Mouse (Mus musculus) adrenal gland, postnatal 25 days (tissue): ENCODE measurements around the gene Sema7a. TPM values are rescaled to one million over a fixed set of nuclear protein-coding genes. Genes with fewer than 3 reads are reported as not detected.
A peak's percentile ranks its signal among the peaks of the same experiment; 100 is the strongest.

Experiments used
- DNase-seq: peaks from one replicate; pipeline ENCODE4 v3.0.0; 2021; ENCODE audit warnings: mixed read lengths
- total RNA-seq: library from RNA; stranded (reverse); gene quantifications from 2 replicates; pipeline ENCODE4 v1.2.3, GENCODE M21; 2021

The Sema7a gene
- total RNA-seq, 1 experiment from 2014 or later, result 8.6 TPM

DNA sequence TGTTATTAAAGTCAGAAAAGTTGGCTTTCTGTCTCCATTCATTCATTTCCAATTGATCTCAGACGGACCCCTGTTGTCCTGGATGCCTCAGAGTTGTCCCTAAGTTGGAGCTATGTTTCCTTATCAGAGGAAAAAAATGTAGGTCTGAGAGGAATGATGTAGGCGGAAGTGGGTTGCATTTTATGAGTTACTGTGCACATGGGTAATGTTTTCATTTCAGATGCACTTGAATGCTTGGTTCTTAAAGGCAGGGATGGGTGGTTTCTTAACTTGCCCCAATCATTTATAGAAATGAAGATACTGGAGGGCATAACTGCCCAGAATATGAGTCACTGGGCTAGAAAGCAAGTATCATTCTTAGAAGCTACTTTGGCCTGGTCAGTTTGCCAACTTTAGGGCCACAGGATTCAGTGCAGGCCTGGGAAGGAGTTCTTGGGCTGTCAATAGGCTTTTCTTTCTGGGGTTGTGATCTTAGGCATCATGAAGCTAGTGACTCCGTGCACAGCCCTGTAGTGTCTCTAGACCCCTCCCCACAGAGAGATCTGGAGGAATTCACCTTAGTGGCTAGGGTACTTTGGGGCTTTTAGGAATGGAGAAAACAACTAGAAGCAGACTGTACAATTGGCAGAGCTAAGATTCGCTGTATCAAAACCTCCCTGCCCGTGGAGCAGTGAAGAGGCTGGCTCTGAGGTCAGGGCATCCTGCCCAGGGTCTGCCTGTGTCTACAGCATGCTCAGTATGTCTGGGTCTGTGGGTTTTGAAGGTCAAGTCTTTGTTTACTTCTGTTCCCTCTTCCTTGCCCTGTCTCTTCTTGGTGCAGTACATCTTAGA, 1.5 kb upstream of the Sema7a start:
- DNase-seq, result no peak

DNA sequence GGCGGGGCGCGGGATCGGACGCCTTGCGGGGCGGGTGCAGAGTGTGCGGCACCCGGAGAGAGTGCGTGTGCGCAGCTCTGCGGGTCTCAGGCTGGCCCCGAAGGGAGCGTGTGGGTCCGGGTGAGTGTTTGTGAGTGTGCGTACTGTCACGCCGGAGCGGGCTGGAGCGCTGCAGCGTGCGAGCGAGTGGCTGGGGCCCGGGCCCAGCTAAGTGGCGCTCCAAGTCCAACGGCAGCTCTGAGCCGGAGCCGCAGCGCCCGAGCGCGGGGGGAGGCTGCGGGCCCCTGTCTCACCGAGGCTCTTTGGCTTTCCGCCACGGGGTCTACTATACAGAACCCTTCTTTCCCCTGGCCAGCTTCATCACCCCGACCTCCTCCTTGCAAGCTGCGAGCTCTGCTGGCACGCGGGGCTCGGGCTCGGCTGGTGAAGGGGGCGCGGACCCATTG, 460 bp downstream of the Sema7a start:
- DNase-seq, result peak; percentile 47

DNA sequence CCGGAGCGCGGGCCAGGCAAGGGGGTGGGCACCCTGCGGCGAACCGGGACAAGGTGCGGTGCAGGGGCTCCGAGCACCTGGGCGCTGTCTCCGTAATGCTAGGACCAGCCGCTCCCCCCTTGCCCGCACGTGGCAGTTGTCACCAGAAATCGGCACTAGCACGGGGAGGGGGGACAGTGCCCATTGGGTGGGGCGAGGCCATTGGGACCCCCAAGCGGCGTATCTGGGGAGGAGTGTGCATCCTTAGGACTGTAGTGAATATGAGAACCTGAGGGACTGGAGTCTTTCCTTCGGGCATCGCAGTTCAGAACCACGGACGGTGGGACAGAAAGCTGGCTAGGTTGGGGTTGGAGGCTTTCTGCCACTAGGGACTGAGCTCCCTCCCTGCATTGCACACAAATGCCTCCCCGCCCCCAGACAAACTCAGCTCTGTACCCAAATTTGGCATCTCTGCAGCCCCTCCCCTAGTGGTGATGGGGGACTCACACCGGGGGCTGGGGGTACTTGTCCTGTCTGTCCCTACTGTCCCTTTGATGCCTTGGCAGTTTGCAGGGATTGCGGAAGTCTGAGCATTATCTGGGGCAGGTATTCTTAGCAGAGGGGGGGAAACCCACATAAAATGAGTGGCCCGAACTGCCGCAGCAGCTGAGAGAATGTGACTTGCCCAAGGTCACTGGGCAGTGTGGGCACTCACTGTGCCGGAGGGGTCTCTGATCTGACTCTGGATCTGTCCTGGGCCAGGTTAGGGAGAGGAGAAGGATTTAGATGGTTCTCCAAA, 1.1 kb downstream of the Sema7a start:
- no peak for DNase-seq

DNA sequence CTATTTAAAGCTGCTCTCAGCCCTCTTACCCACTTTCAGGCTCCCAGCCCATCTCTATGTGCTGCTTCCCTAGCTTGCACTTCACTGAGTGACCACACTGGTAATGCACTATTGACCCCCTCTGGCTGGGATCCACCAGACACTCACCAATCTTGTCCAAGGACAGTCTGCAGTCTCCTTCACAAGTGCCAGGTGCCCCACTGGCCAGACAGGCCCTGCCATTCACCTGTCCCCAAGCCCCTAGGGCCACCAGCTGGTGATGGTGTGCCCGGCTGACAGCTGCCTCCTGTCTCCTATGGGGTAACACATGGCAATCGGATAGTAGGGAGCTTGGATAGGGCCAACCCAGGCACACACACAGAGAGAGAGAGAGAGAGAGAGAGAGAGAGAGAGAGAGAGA, 2.1 kb downstream of the Sema7a start:
- no peak for DNase-seq

DNA sequence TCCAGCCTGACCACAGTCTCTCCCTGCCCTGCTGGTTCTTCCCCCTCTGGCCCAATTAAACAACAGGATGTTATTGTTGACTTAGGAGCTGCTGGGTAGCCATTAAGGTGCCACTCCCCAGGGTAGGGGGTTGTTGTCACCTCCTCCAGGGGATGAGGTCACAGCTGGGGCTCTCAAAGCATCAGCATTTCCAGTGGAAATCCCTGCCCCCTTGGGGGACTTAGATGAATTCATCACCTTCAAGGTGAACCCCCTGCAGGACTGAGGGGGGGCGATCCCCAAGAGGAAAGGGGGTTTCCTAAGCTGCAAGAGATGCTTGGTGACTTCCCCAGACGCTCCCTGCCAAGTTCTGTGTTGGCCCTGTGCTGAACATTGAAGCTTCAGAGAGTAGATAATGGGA, 3.2 kb downstream of the Sema7a start:
- DNase-seq, result no peak

DNA sequence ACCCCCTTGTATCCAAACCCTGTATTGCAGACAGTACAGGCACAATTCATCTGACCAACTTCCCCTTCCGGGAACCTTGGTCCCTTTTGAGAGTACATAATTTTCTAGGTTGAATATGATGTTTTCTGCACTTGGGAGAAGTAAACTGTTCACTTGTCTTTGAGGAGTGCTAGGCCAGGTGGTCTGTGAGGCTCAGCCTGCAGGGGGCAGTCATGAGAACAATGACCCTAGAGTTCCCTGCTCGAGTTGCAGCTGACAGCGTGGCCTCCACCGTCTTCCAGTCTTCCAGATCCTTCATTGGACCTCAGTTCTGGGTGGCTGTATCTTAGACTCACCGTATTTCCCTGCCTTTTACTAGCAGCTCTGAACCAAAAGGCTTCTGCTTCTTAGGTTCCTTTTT, 4.7 kb downstream of the Sema7a start:
- peak; percentile 73 for DNase-seq

DNA sequence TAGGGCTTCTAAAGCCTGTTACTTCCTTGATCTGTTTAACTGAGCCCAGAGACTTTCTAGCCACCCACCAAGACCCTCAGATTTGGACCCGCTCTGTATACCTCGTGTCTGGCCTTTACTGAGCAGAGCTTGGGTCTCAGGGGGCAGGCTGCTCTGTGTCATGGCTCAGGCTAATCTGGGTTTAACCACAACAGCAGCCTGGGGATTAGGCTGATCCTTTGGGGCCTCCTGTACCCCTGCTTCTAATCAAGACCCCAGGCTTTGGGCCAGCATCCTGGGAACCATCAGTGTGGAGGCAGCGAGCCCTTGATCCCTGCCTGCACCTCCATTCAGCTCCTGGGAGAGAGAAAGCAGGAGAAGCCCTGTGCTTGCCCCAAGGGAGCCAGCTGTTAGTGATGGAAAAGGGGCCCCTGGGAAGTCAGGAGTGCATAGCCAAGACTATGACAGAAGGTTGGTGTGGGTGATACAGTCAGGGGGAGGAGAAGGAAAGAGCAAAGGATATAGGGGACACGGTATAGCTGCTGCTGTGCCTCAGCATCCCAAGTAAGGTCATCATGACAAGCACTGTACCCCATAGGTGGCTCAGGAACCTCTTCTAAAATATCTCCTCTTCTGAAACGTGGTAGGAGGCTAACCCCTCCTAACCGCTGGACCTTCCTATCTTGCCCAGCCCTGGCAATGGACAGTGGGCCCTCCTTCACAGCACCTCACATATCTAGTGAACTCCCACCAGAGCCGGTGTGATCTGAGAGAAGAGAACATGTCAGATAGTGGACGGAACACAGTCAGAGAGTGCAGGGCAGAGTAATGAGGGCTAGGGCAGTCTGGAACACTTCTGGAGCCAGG, 6.1 kb downstream of the Sema7a start:
- DNase-seq, result no peak

DNA sequence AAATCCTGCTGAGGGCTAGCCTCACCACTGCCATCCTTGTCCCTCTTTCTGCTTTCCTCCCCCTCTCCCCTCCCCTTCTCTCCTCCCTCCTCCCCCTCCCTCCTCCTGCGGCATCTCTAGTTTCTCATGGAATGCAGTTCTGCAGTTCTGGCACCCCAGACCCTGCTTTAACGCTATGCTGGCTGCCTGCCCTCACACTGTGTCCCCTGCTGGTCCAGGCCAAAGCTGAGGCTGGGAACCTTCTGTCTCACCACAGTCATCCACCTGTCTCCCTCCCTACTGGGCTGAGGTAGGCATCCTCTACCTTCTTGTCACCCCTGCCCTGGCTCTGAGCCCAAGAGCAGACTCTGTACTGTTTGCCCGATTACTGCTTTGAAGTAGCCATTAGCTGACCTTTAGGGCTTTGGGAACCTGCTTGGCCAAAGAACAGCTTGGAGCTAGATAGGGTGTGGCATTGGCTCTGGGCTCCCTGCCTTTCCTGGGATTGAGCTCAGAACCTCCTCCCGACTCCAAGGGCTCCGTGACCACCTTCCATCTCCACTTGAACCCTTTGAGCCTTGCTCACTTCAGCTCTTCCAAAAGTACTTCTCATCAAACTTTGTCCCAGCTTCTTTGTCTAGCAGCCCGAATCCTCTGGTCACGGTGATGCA, 7.6 kb downstream of the Sema7a start:
- DNase-seq, result no peak

DNA sequence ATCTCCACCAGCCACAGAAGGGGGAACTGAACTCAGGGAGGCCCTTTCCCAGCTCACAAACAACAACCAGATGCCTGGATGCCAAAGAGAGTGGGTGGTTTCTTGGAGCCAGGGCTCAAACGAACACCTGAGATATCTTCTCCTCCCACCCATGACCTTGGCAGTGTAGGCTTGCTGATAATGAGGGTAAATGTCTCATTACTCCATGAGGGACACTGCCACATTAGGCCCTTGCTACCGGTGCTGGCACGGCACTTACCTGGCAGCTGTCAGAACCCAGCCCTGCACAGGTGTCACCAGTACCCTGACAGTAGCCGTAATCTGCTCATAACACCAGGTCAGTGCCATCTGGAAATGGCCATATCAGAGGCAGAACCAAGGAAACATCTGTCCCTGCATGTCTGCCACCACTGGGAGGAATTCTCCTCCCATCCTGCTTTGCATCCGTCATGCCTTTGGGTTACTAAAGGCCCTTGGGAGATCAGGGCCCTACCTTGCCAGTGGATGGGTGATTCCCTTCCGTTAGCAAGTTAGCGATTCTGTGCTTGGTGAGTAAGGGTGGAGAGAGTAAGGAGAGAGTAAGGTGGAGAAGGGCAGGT, 8.5 kb downstream of the Sema7a start:
- no peak for DNase-seq

DNA sequence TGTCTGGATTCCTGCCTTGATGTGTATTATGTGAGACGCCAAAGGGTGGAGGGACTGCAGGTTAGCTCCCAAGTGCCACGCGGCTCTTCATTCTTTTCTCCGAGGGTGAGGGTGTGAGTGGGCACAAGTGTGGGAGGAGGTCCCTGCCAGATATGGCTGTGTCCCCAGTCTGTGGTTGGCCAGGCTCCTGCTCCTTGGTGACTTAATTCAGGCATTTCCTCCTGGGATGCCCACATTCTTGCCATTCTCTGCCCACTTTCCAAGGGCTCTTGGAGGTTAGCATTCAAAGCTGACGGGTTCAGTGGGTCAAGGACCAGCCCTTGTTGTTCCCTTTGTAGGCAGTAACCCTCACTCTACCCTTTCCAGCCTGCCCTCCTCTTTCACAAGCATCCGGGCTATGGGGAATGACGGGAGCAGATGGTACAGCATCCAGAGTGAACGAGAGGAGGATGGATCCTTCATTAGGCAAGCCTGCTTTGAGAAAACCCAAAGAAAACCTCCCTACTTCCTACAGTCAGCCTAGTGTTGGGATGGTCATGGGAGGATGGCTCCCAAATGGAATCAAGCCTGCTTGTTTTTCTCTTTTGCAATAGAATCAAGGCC, 9.3 kb downstream of the Sema7a start:
- DNase-seq, result no peak

DNA sequence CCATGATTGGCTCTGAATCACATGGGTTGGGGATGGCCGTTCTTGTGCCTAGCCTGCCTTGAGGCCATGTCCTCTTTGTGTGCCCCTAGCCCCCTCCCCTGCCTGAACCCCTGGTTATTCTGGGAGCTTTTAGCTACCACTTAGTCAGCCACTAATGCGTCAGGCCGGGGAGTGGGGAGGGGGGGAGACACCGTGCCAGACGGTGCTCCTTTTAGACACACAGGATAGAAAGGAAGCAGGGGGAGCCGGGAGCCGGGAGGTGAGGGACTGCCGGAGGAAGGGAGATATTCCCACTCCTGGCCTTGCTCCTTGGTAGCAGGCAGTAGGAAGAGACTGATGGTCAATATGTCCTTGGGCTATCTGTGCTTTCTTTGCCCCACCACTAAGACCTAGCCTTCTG, 10.0 kb downstream of the Sema7a start:
- DNase-seq, result no peak

DNA sequence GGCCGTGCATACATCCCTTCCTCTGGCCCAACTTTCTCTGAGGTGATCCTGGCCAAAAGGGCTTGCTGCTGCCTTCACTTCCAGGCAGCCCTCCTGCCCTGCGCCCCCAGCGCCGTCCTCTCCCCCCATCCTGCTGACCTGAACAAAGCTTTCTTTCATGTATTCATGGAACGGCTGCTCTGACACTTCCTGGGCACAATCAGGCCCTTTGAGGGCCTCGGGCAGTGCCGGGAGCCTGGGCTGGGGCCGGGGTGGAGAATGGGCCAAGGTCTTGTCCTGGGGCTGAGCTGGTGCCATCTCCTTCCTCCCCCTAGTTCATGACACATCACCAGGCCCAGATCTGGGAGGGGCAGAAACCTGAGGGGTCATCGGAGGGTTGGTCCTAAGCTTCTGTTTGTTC, 10.6 kb downstream of the Sema7a start:
- no peak for DNase-seq

DNA sequence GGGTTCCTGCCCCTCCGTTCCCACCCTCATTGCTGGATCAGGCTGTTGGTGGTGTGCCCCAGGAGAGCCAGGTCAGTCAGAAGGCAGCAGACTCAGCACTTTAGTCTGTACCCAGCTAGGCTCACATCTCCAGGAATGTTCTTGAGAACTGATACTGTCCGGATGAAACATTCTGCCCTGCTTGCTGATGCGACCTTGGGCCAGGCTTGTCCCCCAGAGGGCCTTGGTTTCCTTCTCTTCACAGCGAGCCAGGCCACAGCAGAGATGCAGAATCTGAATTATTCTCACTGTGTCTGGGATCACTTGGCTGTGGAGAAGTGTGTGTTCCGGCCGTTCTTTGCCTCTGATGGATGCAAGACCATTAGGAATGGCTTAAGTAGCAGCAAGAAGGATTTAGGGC, 12.1 kb downstream of the Sema7a start:
- no peak for DNase-seq

DNA sequence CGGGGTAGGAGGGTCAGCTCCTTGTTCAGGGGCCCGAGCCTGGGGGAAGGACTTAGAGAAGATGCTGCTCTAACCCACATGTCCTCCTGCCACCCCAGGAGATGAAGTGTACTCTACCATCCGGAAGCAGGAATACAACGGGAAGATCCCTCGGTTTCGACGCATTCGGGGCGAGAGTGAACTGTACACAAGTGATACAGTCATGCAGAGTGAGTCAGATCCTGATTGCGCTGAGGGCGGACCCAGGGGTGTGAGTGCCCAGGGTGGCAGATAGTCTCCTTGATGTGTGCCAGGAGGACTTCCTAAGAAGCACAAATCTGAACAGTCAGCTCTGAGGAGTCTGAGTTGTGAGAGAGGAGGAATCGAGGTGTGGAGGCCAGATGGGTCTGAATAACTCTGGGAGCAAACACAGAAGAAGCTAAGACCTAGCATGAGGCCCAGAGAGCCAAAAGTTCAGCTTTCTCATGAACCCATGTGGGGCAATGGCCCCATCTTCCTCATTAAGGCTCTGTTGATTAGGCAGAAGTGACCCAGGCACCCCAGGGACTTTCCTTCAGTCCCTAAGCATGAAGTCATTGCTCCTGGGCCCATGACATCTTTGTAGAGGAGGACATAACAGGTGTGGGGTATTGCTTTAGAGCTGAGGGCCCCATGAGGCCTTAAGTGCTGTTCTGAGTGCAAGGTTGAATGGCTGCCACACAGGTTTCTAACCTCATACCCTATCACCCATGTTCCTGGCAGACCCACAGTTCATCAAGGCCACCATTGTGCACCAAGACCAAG, 15.2 kb downstream of the Sema7a start:
- DNase-seq, result peak; percentile 60

DNA sequence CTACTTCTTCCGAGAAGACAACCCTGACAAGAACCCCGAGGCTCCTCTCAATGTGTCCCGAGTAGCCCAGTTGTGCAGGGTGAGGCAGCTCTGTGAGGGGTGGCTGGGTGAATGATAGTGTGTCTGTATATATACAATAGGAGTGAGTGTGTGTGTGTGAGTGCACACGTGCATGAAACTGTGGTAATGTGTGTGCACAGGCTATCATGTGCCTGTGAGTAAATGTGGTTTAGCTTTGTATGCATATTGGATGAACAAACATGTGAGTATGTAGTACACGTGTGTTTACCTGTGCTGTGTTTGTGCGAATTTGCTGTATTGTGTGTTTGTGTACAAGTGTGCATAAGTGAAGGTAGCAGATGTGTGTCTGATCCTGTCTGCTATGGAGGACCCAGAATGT, 15.9 kb downstream of the Sema7a start:
- no peak for DNase-seq

DNA sequence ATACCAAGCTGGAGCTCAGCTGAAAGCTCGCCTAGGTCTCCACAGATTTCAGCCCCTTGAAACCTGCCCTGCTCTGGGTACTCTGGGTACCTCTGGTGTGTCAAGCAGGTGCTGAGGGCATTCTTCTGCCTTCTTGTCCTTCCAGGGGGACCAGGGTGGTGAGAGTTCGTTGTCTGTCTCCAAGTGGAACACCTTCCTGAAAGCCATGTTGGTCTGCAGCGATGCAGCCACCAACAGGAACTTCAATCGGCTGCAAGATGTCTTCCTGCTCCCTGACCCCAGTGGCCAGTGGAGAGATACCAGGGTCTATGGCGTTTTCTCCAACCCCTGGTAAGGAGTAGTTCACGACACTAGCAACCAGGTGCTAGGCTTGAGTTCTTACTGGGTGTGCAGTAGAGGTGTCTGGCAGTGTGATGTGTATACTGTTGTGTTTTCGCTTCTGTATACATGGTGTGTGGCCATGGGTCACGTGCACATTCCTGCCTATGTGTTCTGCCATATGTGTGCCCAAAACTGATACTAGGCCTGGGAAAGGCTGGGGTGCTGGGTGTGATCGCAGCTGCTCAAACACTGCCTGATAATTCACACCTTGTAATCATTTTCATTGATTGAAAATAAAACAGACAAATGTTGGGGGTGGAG, 16.4 kb downstream of the Sema7a start:
- no peak for DNase-seq

DNA sequence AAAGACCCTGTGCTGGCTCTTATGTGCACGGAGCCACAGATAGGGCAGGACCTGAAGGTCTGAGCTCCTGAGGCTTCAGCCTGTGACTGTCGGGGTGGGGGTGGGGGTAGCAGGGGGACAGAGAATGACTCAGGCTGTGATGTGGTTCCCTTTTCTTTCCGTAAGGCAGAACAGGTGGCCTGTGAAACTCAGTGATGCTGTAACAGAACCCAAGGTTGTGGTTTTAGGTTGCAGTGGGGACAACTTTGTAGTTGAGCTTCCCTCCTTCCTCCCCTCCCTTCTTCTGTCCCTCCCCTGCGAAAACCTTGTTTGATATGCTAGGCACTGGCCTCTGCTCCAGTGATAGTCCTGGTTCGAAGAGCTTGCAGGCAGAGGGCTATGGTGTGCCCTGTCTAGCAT, 16.9 kb downstream of the Sema7a start:
- DNase-seq, result no peak

DNA sequence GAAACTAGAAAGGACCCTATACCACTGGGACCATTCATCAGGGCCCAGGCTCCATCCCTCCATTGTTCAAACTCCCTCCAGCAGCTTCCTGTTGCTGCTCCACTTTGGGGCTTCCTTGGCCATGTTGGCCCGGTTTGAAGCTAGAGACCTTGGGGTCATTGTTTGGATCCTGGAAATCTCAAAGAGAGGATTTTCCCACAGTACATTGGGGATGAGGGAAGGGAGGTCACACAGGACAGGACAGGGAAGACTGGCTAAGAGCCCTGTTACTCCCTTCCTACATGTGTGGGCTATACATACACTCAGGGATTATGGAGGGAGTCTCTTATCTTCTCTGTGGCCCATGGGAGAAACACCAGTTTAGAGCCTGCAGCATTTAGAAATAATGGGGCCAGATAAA, 18.7 kb downstream of the Sema7a start:
- no peak for DNase-seq

DNA sequence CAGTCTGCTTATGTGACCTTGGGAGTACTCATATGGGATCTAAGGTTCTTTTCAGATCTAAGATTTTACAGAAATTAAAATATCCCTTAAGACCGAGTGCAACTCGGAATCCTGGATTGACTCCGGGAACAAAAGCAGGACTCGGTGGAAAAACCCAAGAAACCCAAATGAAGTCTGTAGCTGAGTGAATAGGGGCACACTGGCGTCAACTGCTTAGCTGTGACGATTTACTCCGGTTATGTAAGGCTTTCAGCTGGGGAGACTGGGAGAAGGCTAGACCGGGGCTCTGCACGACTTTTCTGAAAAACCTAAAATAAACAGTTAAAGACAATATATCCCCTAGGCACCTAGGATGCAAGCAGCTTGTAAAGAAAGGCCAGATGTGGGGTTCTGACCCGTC, 19.5 kb downstream of the Sema7a start:
- no peak for DNase-seq
